Mouse (Mus musculus): ENCODE results near the gene Riok1. TPM values are rescaled to one million over a fixed set of nuclear protein-coding genes. Genes with fewer than 3 reads are reported as not detected.

Riok1 gene
- total RNA-seq (2023): 100 to 1,000 TPM; 210 to 236 TPM

GRCm38 (mm10) chr13:38036343-38037043 is at the start of gene Riok1:
Riok1 (plus strand) TSS chr13:38036995.

DNA sequence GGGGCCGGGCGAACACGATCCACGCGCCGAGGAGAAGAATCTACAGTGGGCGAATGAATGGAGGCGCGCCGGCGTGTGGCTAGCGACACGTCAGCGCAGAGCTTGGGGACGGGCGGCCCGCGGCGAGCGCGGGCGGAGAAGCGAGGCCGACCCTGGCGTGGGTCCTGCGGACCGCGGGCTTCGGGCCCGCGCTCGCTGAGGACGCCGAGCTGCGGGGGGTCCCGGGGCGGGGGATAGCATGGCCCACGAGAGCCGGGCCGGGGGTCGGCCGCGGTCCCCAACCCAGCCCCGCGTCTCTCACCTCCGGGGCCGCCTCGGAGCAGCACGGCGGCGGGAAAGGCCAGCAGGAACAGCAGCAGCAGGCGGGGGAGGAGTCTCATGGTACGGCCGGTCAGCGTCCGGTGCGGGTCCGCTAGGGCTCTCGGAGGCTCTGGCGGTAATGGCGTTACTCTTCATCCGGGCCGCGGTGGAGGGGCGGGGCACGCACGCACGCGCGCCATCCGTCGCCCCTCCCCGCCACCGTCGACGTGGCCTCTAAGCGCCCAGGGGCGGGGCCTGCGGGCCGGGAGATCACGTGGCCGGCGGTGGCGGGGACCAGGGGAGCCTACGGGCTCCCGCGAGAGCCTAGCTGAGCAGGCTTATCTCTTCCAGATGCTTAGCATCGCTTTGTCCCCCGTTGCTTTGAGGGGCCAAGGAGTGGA is 42.9 kb upstream of the Riok1 start, which contains the start of gene Ssr1:
Gene Ssr1 (minus strand): TSS at position 514 of the 701 bp plus-strand sequence.

DNA sequence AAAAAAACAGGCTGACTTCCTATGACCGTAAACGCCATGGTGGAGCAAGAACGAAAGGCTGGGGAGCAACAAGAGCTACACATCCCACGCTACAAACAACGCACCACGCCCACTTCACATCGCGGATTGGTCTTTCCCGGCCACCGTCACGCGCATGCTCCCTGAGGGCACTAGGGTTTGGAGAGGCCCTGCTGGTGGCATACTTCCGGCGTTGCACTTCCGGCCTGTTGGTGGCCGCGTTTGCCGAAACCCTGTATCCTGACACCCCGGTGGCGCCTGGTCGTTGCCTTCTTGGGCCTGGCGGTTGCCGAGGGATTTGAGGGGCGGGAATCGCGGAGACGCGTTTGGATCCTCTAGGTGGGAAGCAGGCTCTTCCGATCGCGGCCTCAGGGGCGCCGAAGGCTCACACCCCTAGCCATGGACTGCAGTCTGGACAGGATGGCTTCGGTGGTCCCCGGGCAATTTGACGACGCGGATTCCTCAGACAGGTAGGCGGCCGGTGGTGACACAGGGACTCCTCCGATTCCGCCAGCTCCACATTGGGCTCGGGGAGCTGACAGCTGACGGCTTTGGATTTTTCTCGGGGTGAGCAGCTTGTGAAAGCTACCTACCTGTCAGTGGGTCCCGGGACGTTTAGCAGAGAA is 371 bp downstream of the Riok1 start, which contains the start of gene Cage1:
Gene Cage1 (minus strand): TSS at position 26 of the 644 bp plus-strand sequence.

Other genes starting within 250 kb of the Riok1 start
- 10 to 100 TPM; 53.1 to 62.5 TPM for gene Ssr1, start 42.8 kb upstream of the Riok1 start, total RNA-seq (2023)
- 1 to 10 TPM; 2.9 to 3.1 TPM for gene Cage1, start 74 bp downstream of the Riok1 start, total RNA-seq (2023)
- gene Dsp, start 114.3 kb downstream of the Riok1 start, total RNA-seq (2023): 1 to 10 TPM in 1 of 2 experiments, under 1 TPM in 1; 0.58 to 1.2 TPM
- 10 to 100 TPM; 54.3 to 57.8 TPM for gene Snrnp48, start 167.9 kb downstream of the Riok1 start, total RNA-seq (2023)